Mouse (Mus musculus): ENCODE results near the gene Ppp1r3e. TPM values are rescaled to one million over a fixed set of nuclear protein-coding genes. Genes with fewer than 3 reads are reported as not detected.

Gene Ppp1r3e
- 1.9 and 2.3 TPM in 2 replicates for polyA plus RNA-seq (2015; fragmentation: Nextera tagmentation; extraction: Ambion mirVana)

DNA sequence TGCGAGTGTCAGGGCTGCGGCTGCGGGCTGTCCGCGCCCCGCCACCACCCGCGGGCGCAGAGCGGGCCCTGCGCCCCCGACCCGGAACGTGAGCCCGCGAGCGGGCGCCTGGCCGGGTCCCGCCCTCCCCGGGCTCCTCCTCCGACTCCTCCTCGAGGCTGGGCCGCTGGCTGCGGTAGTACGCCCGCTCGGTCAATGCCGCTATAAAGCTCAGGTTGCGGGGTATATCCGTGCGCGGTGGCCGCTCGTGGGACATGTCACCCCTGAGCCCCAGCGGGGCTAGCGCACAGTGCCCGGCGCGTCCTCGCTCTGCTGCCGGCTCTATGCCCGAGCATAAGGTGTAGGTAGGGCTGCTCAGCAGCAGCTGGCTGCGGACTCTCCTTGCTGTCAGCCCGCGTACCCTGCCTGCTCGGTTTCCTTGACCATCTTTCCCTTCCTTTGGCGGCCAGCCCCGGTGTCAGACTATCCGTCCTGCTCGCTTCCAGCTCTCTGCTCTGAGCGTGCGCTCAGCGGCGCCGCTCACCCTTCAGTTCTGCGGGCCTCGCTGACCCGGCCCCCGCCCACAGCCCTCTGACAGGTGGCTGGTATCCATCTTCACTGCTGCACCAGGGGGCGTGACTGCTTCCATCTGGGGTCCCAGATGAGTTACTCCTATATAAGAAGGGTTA, at the start of gene Ppp1r3e:
Ppp1r3e (minus strand) TSS at position 503 of the 668 bp plus-strand sequence.
- H3K9me3 ChIP-seq = no peaks in the 10 kb centered on the region
- H3K4me1 ChIP-seq (replicated peaks) = peaks cover 20% of the 10 kb centered on the region
- peak within 1 kb of the TSS; percentile 62 for H3K4me3 ChIP-seq
- under 1% methylated on average over 61 of the region's 61 CpGs for WGBS
- H3K4me2 ChIP-seq = peak within 1 kb of the TSS; percentile 97
- peaks cover 3% of the 10 kb centered on the region; the same call in 1 of the 2 replicates for H3K27me3 ChIP-seq
- peak within 1 kb of the TSS; percentile 90 for H3K27ac ChIP-seq (replicated peaks)
- no peaks in the 10 kb centered on the region for H3K36me3 ChIP-seq
- ATAC-seq (ENCODE audit: low read depth) = peak; percentile 68
- peak within 1 kb of the TSS; percentile 93 for H3K9ac ChIP-seq

DNA sequence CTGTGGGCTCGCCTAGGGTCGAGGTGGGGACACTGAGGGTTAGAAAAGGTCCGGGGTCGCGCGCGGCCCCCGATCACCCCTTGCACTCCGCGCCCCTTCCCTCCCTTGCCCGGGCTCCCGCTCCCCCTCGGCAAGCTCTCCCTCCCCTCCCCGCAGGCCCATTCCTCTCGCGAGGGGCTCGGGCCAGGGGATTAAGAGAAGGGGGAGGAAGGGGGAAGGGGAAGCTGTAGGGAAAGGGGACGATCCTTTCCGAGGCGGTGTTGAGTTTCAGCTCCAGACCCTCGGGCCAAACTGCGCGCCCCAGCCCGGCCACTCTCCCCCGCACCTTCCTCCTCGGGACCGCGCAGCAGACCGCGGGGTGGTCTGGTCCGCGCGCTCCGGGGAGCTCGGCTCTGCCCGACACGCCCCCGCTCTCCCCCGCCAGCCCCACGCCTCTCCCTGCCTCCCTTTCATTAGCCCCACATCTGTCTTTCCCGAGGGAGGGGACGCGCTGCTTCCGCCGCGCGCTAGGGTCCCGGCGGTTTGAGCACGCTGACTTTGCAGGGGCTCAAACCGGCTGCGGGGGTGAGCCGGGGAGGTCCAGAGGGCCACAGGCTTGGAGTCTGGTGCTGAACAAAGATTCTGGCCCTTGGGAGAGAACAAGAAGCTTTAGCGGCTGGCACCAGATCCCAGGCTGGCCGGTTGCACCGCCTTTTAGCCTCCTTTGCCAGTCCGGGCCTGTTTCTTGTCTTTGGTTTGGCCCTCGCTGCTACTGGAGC, 49.2 kb upstream of the Ppp1r3e start:
- H3K27me3 ChIP-seq = peaks cover 3% of the 10 kb centered on the region
- under 1% methylated on average over 51 of the region's 58 CpGs for WGBS
- peaks cover 48% of the 10 kb centered on the region for H3K4me1 ChIP-seq (replicated peaks)
- peak overlapping the region; percentile 94 for H3K4me2 ChIP-seq
- H3K9me3 ChIP-seq = 0 out of 2 replicates have a peak, but pooled peaks cover 1% of the 10 kb centered on the region
- H3K27ac ChIP-seq (replicated peaks) = peak overlapping the region; percentile 95
- peak; percentile 70 for ATAC-seq (ENCODE audit: low read depth)
- H3K9ac ChIP-seq = peak overlapping the region; percentile 87
- peak overlapping the region; percentile 56 for H3K4me3 ChIP-seq
- H3K36me3 ChIP-seq = 0 out of 2 replicates have a peak, but pooled peaks cover 7% of the 10 kb centered on the region

DNA sequence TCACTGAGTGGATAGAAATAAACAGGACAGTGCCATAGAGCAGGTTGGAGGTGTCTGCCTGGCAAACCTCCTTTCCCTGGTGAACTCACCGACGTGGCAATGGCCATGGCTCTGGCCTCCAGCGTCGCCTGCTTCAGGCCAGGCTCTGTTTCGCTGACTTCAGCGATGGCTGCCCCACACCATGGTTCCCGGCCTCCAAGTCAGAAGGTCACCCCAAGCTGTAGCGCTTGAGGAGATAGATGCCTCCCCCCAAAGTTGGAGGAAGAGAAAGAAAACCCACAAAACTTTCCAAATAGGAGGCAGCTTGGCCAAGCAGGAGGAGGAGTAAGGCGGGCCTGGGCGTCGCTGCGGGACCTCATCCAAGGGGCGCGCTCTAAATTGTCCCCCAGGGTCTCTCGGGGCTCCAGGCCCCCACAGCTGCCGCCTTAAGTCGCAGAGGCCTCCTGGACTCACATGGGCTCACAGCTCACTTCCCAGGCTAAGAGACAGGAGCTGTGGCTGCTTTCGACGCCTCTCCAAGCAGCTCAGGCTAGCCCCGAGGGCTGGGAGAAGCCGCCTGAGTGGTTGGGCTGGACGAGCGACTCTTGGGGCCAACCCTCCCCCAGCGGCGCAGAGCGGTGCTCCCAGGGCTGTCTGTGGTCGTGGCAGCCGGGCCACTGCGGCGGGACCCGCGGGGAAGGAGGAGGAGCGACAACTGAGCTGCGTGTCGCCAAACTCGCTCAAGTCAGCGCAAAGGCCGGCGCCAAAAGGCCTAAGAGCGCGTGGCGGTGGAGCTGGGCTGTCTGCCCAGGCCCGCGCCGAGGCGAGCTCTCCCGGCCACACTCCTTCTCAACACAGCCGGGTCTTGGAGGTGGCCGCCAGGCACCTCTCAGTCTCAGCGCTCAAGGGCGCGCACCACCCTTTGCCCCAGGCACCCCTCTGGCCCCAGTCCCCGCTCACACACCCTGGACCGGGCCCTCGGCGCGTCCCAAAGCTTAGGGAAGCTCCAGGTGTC, 48.3 kb upstream of the Ppp1r3e start, which contains the start of gene Efs:
Efs (minus strand) TSS at position 778 of the 994 bp plus-strand sequence.
- peaks cover 3% of the 10 kb centered on the region for H3K27me3 ChIP-seq
- peaks cover 10% of the 10 kb centered on the region; the same call in 1 of the 2 replicates for H3K9me3 ChIP-seq
- peaks cover 47% of the 10 kb centered on the region for H3K4me1 ChIP-seq (replicated peaks)
- WGBS = 2% methylated on average over 49 of the region's 57 CpGs
- peak; percentile 67 for ATAC-seq (ENCODE audit: low read depth)
- H3K9ac ChIP-seq = peak within 1 kb of the TSS; percentile 87
- H3K36me3 ChIP-seq = peaks cover 16% of the 10 kb centered on the region
- peak within 1 kb of the TSS; percentile 56 for H3K4me3 ChIP-seq
- H3K27ac ChIP-seq (replicated peaks) = peak within 1 kb of the TSS; percentile 95
- peak within 1 kb of the TSS; percentile 94 for H3K4me2 ChIP-seq

DNA sequence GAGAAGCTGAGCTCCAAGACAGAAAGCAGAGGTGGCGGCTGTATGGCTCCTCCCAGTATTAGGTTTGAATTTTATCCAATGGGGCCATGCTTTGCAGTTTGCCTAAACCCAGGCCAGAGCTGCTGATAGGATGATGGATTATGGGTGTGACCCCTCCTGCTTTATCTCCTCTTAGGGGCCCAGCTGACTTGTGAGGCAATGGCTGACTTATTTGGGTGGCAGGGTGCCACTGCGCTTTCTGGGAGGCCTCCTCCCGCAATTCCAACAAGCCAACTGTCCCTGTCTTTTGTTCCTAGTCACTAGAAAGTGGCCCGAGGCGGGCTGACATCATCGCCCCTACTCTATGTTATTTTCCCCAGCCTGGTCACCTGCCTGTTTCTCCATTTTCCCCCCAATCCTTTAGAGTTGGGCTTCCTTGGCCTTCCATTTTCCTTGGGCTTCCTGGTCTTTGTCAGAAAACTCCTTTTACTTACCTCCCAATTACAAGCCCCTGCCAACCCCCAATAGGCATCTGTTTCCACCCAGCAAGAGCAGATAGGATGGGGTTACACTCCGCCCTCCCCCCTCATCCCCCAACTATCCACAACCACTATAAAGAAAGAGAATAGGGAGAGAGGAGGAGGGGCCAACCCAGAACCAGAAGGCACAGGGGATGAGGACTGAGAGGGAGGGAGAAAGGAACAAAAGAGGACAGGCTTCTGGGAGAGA, 47.4 kb upstream of the Ppp1r3e start:
- Histone ChIP-seq H3K27ac (replicated peaks) (peak overlapping the region; percentile 95), H3K27me3 (peaks cover 3% of the 10 kb centered on the region), H3K4me3 (peak overlapping the region; percentile 56), H3K9me3 (peaks cover 12% of the 10 kb centered on the region; the same call in 1 of the 2 replicates), H3K9ac (peak overlapping the region; percentile 87), H3K4me2 (peak overlapping the region; percentile 94), H3K36me3 (peaks cover 24% of the 10 kb centered on the region), H3K4me1 (replicated peaks) (peaks cover 39% of the 10 kb centered on the region)
- ATAC-seq (ENCODE audit: low read depth) = peak; percentile 29
- 11% methylated on average over 7 of the region's 7 CpGs for WGBS

DNA sequence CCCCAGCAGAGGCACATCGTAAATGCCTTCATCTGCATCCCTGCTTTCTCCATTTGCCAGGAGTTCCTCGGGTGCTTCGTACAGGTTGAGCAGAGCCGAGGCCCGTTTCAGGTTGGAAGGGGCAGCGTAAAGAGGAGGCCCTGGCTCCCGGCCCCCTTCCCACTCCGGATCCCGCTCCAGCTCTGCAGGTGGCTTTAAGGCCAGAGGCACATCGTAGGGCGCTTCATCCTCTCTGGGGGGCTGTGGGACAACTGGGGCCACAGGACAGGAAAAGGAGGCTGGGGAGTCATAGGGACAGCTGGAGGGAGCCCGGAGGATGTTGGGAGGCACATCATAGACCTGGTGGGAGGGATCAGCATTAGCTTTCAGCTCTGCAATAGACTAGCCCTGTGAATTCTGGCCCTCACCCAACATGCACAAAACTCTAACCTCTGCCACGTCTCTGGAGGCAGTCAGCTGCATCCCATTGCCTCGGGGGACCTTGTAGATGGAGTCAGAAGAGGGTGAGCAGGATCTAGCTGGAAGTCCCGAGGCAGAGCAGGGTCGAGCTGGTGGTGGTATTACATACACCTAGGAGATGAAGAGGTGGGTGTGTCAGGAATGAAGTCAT, 42.8 kb upstream of the Ppp1r3e start:
- H3K9me3 ChIP-seq = peaks cover 12% of the 10 kb centered on the region; the same call in 1 of the 2 replicates
- no peak overlapping the region for H3K27ac ChIP-seq (replicated peaks)
- H3K4me3 ChIP-seq = no peak overlapping the region
- peaks cover 17% of the 10 kb centered on the region for H3K4me1 ChIP-seq (replicated peaks)
- no peak overlapping the region for H3K4me2 ChIP-seq
- H3K27me3 ChIP-seq = no peaks in the 10 kb centered on the region
- WGBS = 93% methylated on average over 16 of the region's 16 CpGs
- no peak overlapping the region for H3K9ac ChIP-seq
- no peak for ATAC-seq (ENCODE audit: low read depth)
- peaks cover 53% of the 10 kb centered on the region for H3K36me3 ChIP-seq

GRCm38 (mm10) chr14:54913343-54913742, 36.0 kb upstream of the Ppp1r3e start:
- ATAC-seq (ENCODE audit: low read depth) = peak; percentile 12; the same call in 1 of the 2 replicates
- H3K9ac ChIP-seq = peak overlapping the region; percentile 99
- peak overlapping the region; percentile 96 for H3K4me2 ChIP-seq
- H3K27ac ChIP-seq (replicated peaks) = peak overlapping the region; percentile 94
- 16% methylated on average over 10 of the region's 10 CpGs for WGBS
- no peaks in the 10 kb centered on the region for H3K27me3 ChIP-seq
- H3K4me1 ChIP-seq (replicated peaks) = peaks cover 49% of the 10 kb centered on the region
- peak overlapping the region; percentile 87 for H3K4me3 ChIP-seq
- peaks cover 39% of the 10 kb centered on the region for H3K36me3 ChIP-seq
- H3K9me3 ChIP-seq = no peaks in the 10 kb centered on the region

DNA sequence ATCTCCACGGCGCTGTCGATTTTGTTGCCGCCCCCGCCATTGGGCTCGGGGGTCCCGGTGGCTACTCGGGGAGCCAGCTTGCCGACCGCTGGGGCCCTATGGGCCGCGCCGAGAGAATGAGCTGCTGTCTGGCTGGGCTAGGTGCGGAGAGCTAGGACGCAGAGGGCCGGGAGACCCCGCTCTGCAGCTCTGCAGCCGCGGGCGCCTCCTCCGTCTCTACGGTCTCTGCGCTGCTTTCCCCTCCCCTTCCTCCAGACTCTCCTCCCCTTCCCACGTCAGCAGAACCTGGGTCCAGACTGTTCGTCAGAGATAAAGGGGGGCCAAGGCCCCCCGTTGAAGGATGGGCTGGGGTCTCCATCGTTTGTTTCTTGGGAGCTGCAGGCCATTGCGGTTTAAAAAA, 35.5 kb upstream of the Ppp1r3e start, which contains the start of gene Slc22a17:
Slc22a17 (minus strand) TSS at position 247 of the 400 bp plus-strand sequence.
- H3K36me3 ChIP-seq = peaks cover 43% of the 10 kb centered on the region
- ATAC-seq (ENCODE audit: low read depth) = peak; percentile 96
- no peaks in the 10 kb centered on the region for H3K27me3 ChIP-seq
- peaks cover 54% of the 10 kb centered on the region for H3K4me1 ChIP-seq (replicated peaks)
- H3K27ac ChIP-seq (replicated peaks) = peak within 1 kb of the TSS; percentile 94
- H3K4me3 ChIP-seq = peak within 1 kb of the TSS; percentile 87
- no peaks in the 10 kb centered on the region for H3K9me3 ChIP-seq
- peak within 1 kb of the TSS; percentile 96 for H3K4me2 ChIP-seq
- H3K9ac ChIP-seq = peak within 1 kb of the TSS; percentile 99
- WGBS = 0% methylated on average over 27 of the region's 28 CpGs

DNA sequence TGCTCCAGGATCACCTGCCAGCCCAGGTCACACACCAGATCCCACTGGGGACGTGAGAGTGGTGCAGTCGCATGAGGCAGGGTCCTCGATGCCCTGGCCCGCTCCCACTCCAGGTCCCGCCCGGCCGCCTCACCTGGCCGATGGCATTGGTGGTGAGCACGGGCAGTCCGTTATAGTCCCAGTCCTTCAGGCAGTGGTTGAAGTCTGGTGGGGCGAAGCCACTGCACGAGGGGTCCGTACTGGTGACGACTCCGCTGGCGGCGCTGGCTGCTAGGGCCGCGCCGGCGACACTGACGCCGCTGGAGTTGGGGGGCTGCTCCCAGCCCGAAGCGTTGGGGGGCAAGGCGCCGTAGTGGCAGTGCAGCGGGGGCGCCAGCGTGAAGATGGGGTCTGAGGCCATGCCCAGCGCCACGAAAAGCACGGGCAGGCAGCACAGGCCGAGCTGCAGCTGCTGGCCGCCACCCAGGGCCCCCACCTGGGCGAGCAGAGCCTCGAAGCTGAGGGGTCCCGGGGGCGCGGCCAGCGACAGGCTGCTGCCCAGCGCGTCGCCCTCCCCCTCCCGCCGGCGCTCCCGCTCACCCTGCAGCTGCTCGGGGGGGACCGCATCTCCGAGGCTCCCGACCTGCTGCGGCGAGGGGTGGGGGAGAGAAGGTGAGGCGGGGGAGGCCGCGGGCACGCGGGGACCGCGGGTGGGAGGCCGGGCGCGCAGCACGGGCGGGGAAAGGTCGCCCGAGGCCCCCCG, 34.9 kb upstream of the Ppp1r3e start:
- Histone ChIP-seq H3K36me3 (peaks cover 44% of the 10 kb centered on the region), H3K9ac (peak overlapping the region; percentile 99), H3K27me3 (no peaks in the 10 kb centered on the region), H3K4me1 (replicated peaks) (peaks cover 60% of the 10 kb centered on the region), H3K27ac (replicated peaks) (peak overlapping the region; percentile 94), H3K4me3 (peak overlapping the region; percentile 87), H3K4me2 (peak overlapping the region; percentile 96), H3K9me3 (no peaks in the 10 kb centered on the region)
- 3% methylated on average over 62 of the region's 69 CpGs for WGBS
- peak; percentile 79 for ATAC-seq (ENCODE audit: low read depth)

GRCm38 (mm10) chr14:54908682-54909081, 31.3 kb upstream of the Ppp1r3e start:
- Histone ChIP-seq H3K27me3 (no peaks in the 10 kb centered on the region), H3K4me2 (no peak overlapping the region), H3K36me3 (peaks cover 64% of the 10 kb centered on the region), H3K27ac (replicated peaks) (no peak overlapping the region), H3K9ac (peak overlapping the region; percentile 26; the same call in 1 of the 2 replicates), H3K9me3 (no peaks in the 10 kb centered on the region), H3K4me1 (replicated peaks) (peaks cover 56% of the 10 kb centered on the region), H3K4me3 (no peak overlapping the region)
- WGBS = 75% methylated on average over 7 of the region's 7 CpGs
- ATAC-seq (ENCODE audit: low read depth) = no peak

DNA sequence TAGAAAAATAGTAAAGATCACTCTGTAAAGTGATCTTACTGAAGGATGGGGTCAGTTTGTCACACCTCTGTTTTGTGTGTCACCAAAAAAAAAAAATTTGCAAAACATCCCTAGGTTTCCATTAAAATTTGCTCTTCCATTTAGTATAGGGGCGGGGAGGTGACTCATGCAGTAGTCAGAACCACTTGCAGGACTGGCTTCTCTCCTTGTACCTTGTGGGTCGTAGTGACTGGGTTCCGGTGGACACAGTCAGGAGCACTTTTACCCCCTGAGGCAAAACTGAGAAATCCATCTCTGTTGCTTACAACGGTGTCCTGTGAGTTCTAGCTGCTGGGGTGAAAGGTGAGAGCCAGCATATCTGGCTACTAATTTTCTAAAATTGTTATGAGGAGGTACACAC, 26.3 kb upstream of the Ppp1r3e start:
- Histone ChIP-seq H3K27me3 (no peaks in the 10 kb centered on the region), H3K36me3 (peaks cover 60% of the 10 kb centered on the region), H3K9me3 (no peaks in the 10 kb centered on the region), H3K9ac (no peak overlapping the region), H3K4me3 (no peak overlapping the region), H3K4me1 (replicated peaks) (peaks cover 14% of the 10 kb centered on the region), H3K27ac (replicated peaks) (no peak overlapping the region), H3K4me2 (no peak overlapping the region)
- ATAC-seq (ENCODE audit: low read depth) = no peak
- 89% methylated on average over 4 of the region's 4 CpGs for WGBS

All from neural tube, embryonic 13.5 days (tissue).